Comparison of ENCODE assay signal across 24 mouse cellular contexts in genomic region chr14:77255711-77256110, GRCm38 (mm10).
DNase-seq lines count a peak whose midpoint lies in the region; ATAC-seq and TF ChIP-seq lines count a peak whose summit lies in the region.
"Had no signal": no experiment of that assay in that cellular context is flagged by ENCODE, and none has a peak within 500 bp of the region (broad histone marks: within the 10 kb centered on the region; RNA-seq: fewer than 3 reads in every experiment).

No protein-coding gene starts in this region.

- H3K4me3 ChIP-seq in forebrain, embryonic 14.5 days (ENCODE audit: low read depth, low read length): no peak overlapping the region
- no peak overlapping the region for H3K4me3 ChIP-seq in forebrain, postnatal 0 days (ENCODE audit: low read depth, low read length)
- H3K4me3 ChIP-seq in heart, embryonic 10.5 days: no peak overlapping the region
- H3K4me3 ChIP-seq: heart, embryonic 13.5 days; hindbrain, embryonic 15.5 days; left cerebral cortex, adult 2 months; limb, embryonic 15.5 days; lung, embryonic 15.5 days; megakaryocyte, embryonic 14.5 days; midbrain, embryonic 13.5 days had no signal

- no peaks in the 10 kb centered on the region for H3K27me3 ChIP-seq in forebrain, embryonic 14.5 days (replicated peaks; ENCODE audit: control insufficient read depth, insufficient read depth, low read length)
- H3K27me3 ChIP-seq in forebrain, postnatal 0 days (ENCODE audit: insufficient read depth, low read length): no peaks in the 10 kb centered on the region
- no peaks in the 10 kb centered on the region for H3K27me3 ChIP-seq in heart, embryonic 10.5 days (ENCODE audit: insufficient read depth, poor library complexity, severe bottlenecking)
- H3K27me3 ChIP-seq: heart, embryonic 13.5 days; hindbrain, embryonic 15.5 days; limb, embryonic 15.5 days; lung, embryonic 15.5 days; megakaryocyte, embryonic 14.5 days; midbrain, embryonic 13.5 days had no signal

- H3K9ac ChIP-seq in forebrain, embryonic 14.5 days (ENCODE audit: low read length): no peak overlapping the region
- H3K9ac ChIP-seq in forebrain, postnatal 0 days: no peak overlapping the region
- H3K9ac ChIP-seq: heart, embryonic 13.5 days; hindbrain, embryonic 15.5 days; limb, embryonic 15.5 days; liver, embryonic 14.5 days; lung, embryonic 15.5 days; midbrain, embryonic 13.5 days had no signal

- no peak for DNase-seq in forebrain, embryonic 14.5 days (ENCODE audit: low spot score)
- no peak for DNase-seq in forebrain, postnatal 0 days
- DNase-seq in heart, adult 8-10 months (ENCODE audit: low spot score): peak; percentile 13
- no peak for DNase-seq in heart, embryonic 10.5 days (ENCODE audit: low spot score)
- DNase-seq in NIH3T3 (ENCODE audit: low read depth) (peak; percentile 15), adipocyte (ENCODE audit: low spot score) (peak; percentile 37)
- DNase-seq in urinary bladder, postnatal 10 days (ENCODE audit: low spot score): no peak
- DNase-seq: cerebellum, adult 11 months; kidney, adult 2 months; kidney, postnatal 36 days; lung, postnatal 36 days; thymus, adult 2 months; thymus, postnatal 4 days had no signal

- no peak for TF ChIP-seq CTCF in forebrain, postnatal 0 days (IDR thresholded peaks at IDR 0.05; ENCODE audit: low read depth)

- peak overlapping the region; percentile 5; the same call in 1 of the 2 replicates for H3K27ac ChIP-seq in forebrain, embryonic 14.5 days (ENCODE audit: low read depth, low read length)
- no peak overlapping the region for H3K27ac ChIP-seq in forebrain, postnatal 0 days (ENCODE audit: low read depth, low read length)
- H3K27ac ChIP-seq in heart, embryonic 10.5 days: no peak overlapping the region
- H3K27ac ChIP-seq: heart, embryonic 13.5 days; left cerebral cortex, adult 2 months; limb, embryonic 15.5 days; liver, embryonic 14.5 days; lung, embryonic 15.5 days; midbrain, embryonic 13.5 days; stomach, postnatal 0 days had no signal

- H3K36me3 ChIP-seq in forebrain, embryonic 14.5 days (ENCODE audit: control insufficient read depth, insufficient read depth, low read length): no peaks in the 10 kb centered on the region
- H3K36me3 ChIP-seq in forebrain, postnatal 0 days (ENCODE audit: insufficient read depth): no peaks in the 10 kb centered on the region
- no peaks in the 10 kb centered on the region for H3K36me3 ChIP-seq in heart, embryonic 10.5 days
- H3K36me3 ChIP-seq: heart, embryonic 13.5 days; hindbrain, embryonic 15.5 days; limb, embryonic 15.5 days; lung, embryonic 15.5 days; midbrain, embryonic 13.5 days had no signal

- no peak for ATAC-seq in forebrain, embryonic 14.5 days
- ATAC-seq in forebrain, postnatal 0 days: no peak
- ATAC-seq: activated CD4-positive, CD25-positive, alpha-beta regulatory T cell, adult 4 months; forebrain, embryonic 16.5 days; midbrain, embryonic 13.5 days had no signal

- H3K4me1 ChIP-seq in forebrain, embryonic 14.5 days (ENCODE audit: control insufficient read depth, insufficient read depth, low read length): peaks cover 7% of the 10 kb centered on the region; the same call in 1 of the 2 replicates
- H3K4me1 ChIP-seq in forebrain, postnatal 0 days (ENCODE audit: insufficient read depth): no peaks in the 10 kb centered on the region
- no peaks in the 10 kb centered on the region for H3K4me1 ChIP-seq in heart, embryonic 10.5 days
- H3K4me1 ChIP-seq: heart, embryonic 13.5 days; megakaryocyte, embryonic 14.5 days had no signal

- WGBS in forebrain, embryonic 14.5 days: 93% methylated on average over 6 of the region's 6 CpGs
- 82% methylated on average over 6 of the region's 6 CpGs for WGBS in forebrain, postnatal 0 days
- 92% methylated on average over 6 of the region's 6 CpGs for WGBS in heart, embryonic 10.5 days

- no peaks in the 10 kb centered on the region for H3K9me3 ChIP-seq in forebrain, embryonic 14.5 days (replicated peaks; ENCODE audit: control insufficient read depth, low read length)
- no peaks in the 10 kb centered on the region for H3K9me3 ChIP-seq in forebrain, postnatal 0 days (ENCODE audit: low read length)
- H3K9me3 ChIP-seq in heart, embryonic 10.5 days: no peaks in the 10 kb centered on the region
- H3K9me3 ChIP-seq: heart, embryonic 13.5 days; hindbrain, embryonic 15.5 days; limb, embryonic 15.5 days; lung, embryonic 15.5 days; megakaryocyte, embryonic 14.5 days; midbrain, embryonic 13.5 days had no signal

- no peak overlapping the region for H3K4me2 ChIP-seq in forebrain, embryonic 14.5 days (ENCODE audit: low read length)
- H3K4me2 ChIP-seq in forebrain, postnatal 0 days (ENCODE audit: low read depth): no peak overlapping the region
- H3K4me2 ChIP-seq: heart, embryonic 13.5 days; hindbrain, embryonic 15.5 days; limb, embryonic 15.5 days; lung, embryonic 15.5 days; midbrain, embryonic 13.5 days had no signal

Comparison
In these comparisons a context has a peak if more than half of its experiments do, and no peak if none do; other contexts are left out.
1. DNase-seq: peak in heart, adult 8-10 months (single experiment), NIH3T3 (single experiment) and adipocyte (single experiment); none in forebrain, embryonic 14.5 days (single experiment), forebrain, postnatal 0 days (single experiment), heart, embryonic 10.5 days (single experiment) and urinary bladder, postnatal 10 days (single experiment).